Mouse (Mus musculus) liver, embryonic 14.5 days (tissue): Measurements from ENCODE around the gene Clec1b. TPM values are rescaled to one million over a fixed set of nuclear protein-coding genes. Genes with fewer than 3 reads are reported as not detected.

Experiments used
- ATAC-seq: fragments of 200-750 bp; cut with Nextera tagmentation; 2 replicates; pipeline ENCODE4 v1.8.0; 2017; ENCODE audit warnings: moderate number of reproducible peaks, mild to moderate bottlenecking, moderate library complexity; ENCODE audit not compliant: insufficient read depth
- DNase-seq, 3 experiments: peaks; one replicate each; pipeline ENCODE4 v3.0.0-alpha.2; 2012 to 2013; ENCODE audit warnings: low read depth in 3 of 3, low spot score in 3 of 3
- H3K27ac ChIP-seq: fragments of 300-500 bp; sonication (generic); 2 replicates; pipeline ENCODE4 v1.5.1; 2014; ENCODE audit warnings: moderate library complexity, mild to moderate bottlenecking, control low read depth, inconsistent platforms
- H3K27me3 ChIP-seq: fragments of 300-500 bp; sonication (generic); 2 replicates; pipeline ENCODE4 v1.6.1; 2014; ENCODE audit warnings: mild to moderate bottlenecking, low read length, moderate library complexity; ENCODE audit not compliant: control insufficient read depth, insufficient read depth
- H3K36me3 ChIP-seq: fragments of 300-500 bp; sonication (generic); replicated peaks from 2 replicates; pipeline ENCODE4 v1.6.1; 2014; ENCODE audit warnings: low read depth; ENCODE audit not compliant: control insufficient read depth, insufficient read depth
- H3K4me1 ChIP-seq, 2 experiments: fragments of 200-500 bp in 1 of 2; fragments of 300-500 bp in 1 of 2; sonication (generic) in 1 of 2; replicated peaks; 2 replicates each; pipeline ENCODE4 v1.6.1; 2012 to 2014; ENCODE audit warnings: antibody characterized with exemption in 1 of 2, inconsistent platforms in 1 of 2, low read length in 1 of 2; ENCODE audit not compliant: control insufficient read depth in 2 of 2, insufficient read depth in 2 of 2
- H3K4me2 ChIP-seq: fragments of 300-500 bp; sonication (generic); 2 replicates; pipeline ENCODE4 v1.6.1; 2014; ENCODE audit warnings: low read depth, mild to moderate bottlenecking, control low read depth, moderate library complexity
- H3K4me3 ChIP-seq, 2 experiments: fragments of 200-500 bp in 1 of 2; fragments of 300-500 bp in 1 of 2; sonication (generic) in 1 of 2; 2 replicates each; pipeline ENCODE4 v1.5.1; 2012 to 2014; ENCODE audit warnings: low read depth in 2 of 2, low read length in 2 of 2, mild to moderate bottlenecking in 2 of 2, control low read depth in 1 of 2, inconsistent platforms in 1 of 2, moderate library complexity in 1 of 2; ENCODE audit not compliant: insufficient read depth in 1 of 2
- H3K9ac ChIP-seq: fragments of 300-500 bp; sonication (generic); replicated peaks from 2 replicates; pipeline ENCODE4 v1.6.1; 2014; ENCODE audit warnings: mild to moderate bottlenecking, control low read depth, moderate library complexity
- H3K9me3 ChIP-seq: fragments of 300-500 bp; sonication (generic); 2 replicates; pipeline ENCODE4 v1.6.1; 2016; ENCODE audit warnings: low read length, mixed read lengths; ENCODE audit not compliant: control insufficient read depth
- CTCF ChIP-seq: IDR thresholded peaks from 2 replicates; pipeline ENCODE4 v1.5.1; 2016; ENCODE audit warnings: antibody characterized with exemption, low read depth, control low read depth
- EP300 ChIP-seq: IDR thresholded peaks from 2 replicates; pipeline ENCODE4 v1.6.1; 2016; ENCODE audit warnings: antibody characterized with exemption, low read depth
- WGBS: fragments of 180-500 bp; shearing (Covaris S2); extraction: QIAGEN DNeasy Blood & Tissue Kit; methylation state at CpG from one replicate; pipeline ENCODE4 v1.1.7; 2014; ENCODE audit not compliant: insufficient replicate concordance; 5-methylcytosine and 5-hydroxymethylcytosine counted together
- polyA plus RNA-seq, 2 experiments: library from polyadenylated mRNA; depleted of rRNA in 1 of 2; stranded (reverse) in 1 of 2; unstranded in 1 of 2; fragments of >200 nt; fragmentation: Nextera tagmentation in 1 of 2; extraction: Ambion mirVana in 1 of 2; gene quantifications; 2 replicates each; pipeline versions ENCODE4 v1.2.1 to v1.2.3; 2012 to 2014

Gene Clec1b
- polyA plus RNA-seq, 2 experiments = 12.5 to 23.3 TPM

DNA sequence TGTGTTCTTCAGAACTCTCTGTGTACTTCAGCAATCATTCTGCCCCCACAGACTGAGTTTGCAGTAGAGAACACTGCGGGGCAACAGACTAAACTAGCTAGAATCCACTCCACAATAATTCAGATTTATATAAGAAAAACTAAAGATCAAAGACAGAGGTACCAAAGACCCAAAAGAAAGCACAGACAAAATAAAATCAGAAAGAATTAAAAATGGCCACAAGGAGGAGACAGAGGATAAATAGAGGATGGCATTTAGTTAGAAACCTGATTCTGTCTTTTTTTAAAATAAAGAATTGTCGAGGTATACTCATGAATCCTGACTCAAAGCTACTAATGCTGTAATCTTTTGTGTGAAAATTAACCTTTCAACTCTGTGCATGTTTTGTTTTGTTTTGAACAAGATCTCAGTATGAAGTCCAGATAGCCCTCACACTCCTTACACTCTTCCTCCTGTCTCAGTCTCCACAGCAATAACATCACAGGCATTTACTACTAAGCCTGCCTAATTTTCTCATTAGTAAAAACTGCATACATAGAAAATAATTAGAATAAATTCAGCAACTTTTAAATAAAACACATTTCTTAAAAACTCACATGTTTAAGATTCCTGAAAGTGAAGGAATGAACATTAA, 3.9 kb upstream of the Clec1b start:
- DNase-seq (no peak), ATAC-seq (no peak)
- Histone ChIP-seq H3K4me3 (no peak overlapping the region), H3K27me3 (no peaks in the 10 kb centered on the region), H3K9ac (no peak overlapping the region), H3K36me3 (no peaks in the 10 kb centered on the region), H3K4me2 (no peak overlapping the region), H3K4me1 (no peaks in the 10 kb centered on the region), H3K27ac (no peak overlapping the region), H3K9me3 (no peaks in the 10 kb centered on the region)
- WGBS = 14% methylated on average over 2 of the region's 2 CpGs
- TF ChIP-seq EP300 = no peak
- TF ChIP-seq CTCF = peak; percentile 38

DNA sequence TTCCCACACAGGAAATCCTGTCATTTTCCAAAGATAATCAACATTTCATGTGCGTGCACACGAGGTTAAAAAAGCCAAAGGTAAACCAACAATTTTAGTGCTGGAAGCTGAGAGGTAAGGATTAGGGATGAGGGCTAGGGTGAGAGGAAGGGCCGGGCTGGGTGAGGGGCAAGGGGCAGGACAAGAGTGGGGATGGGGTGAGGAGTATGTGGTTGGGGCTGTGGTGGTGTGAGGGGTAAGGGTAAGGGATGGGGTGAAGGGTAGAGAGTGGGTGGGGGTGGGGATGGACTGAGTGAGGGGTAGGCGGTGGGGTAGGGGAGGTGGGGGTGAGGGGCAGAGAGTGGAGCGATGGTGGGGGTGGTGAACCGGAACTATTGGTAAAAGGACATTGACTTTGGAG, 3.4 kb upstream of the Clec1b start:
- Histone ChIP-seq H3K9ac (no peak overlapping the region), H3K4me3 (no peak overlapping the region), H3K27me3 (no peaks in the 10 kb centered on the region), H3K36me3 (no peaks in the 10 kb centered on the region), H3K4me1 (no peaks in the 10 kb centered on the region), H3K9me3 (no peaks in the 10 kb centered on the region), H3K27ac (no peak overlapping the region), H3K4me2 (no peak overlapping the region)
- DNase-seq = no peak
- TF ChIP-seq EP300 (no peak), CTCF (no peak)
- 50% methylated on average over 6 of the region's 6 CpGs for whole genome bisulfite sequencing
- no peak for ATAC-seq

DNA sequence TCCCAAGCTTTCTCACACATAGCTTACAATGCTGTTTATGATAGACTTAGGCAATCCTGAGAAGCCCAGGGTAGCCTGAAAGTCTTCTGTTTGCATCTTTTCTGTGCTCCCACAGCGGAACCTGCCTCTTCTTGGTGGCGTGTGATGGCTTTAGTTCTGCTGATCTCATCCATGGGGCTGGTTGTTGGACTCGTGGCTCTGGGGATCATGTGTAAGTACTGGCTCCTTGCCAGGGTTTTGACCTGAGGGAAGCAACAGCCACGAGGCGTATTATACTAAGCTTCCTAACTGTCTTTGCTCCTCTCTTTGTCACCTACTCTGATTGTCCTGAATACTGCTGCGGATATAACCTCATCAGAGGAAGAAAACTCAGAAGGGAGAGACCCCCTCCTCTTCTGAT, 2.8 kb downstream of the Clec1b start:
- H3K27me3 ChIP-seq = no peaks in the 10 kb centered on the region
- H3K4me3 ChIP-seq = no peak overlapping the region
- no peaks in the 10 kb centered on the region; a peak in 1 of 4 replicates for H3K4me1 ChIP-seq
- no peak overlapping the region for H3K4me2 ChIP-seq
- H3K36me3 ChIP-seq = no peaks in the 10 kb centered on the region
- no peaks in the 10 kb centered on the region for H3K9me3 ChIP-seq
- DNase-seq (no peak), ATAC-seq (peak; percentile 51; the same call in 1 of the 2 replicates)
- 37% methylated on average over 6 of the region's 6 CpGs for WGBS
- H3K9ac ChIP-seq = no peak overlapping the region
- TF ChIP-seq EP300 (no peak), CTCF (no peak)
- no peak overlapping the region for H3K27ac ChIP-seq

DNA sequence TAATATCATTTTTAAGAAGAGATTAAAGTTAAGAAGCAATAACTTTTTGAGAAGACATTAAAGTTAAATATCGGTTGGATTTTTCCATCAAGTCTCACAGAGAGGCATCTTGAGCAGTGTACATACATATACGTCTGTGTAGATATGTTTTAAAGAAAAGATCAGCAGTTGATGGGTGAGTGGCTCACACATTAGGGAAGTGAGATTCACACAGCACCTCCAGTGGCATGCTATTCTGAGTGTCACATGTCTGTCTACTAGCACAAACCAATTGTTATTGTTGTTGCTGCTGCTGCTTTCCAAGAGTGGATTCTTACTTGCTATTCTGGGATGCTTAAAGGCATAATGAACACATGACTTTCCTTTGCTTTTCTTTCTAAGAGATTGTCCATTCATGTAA, 5.3 kb downstream of the Clec1b start:
- no peak overlapping the region for H3K4me3 ChIP-seq
- H3K9me3 ChIP-seq = no peaks in the 10 kb centered on the region
- H3K4me1 ChIP-seq = no peaks in the 10 kb centered on the region; a peak in 1 of 4 replicates
- DNase-seq (no peak), ATAC-seq (no peak)
- H3K27ac ChIP-seq = no peak overlapping the region
- H3K9ac ChIP-seq = no peak overlapping the region
- 60% methylated on average over 2 of the region's 2 CpGs for WGBS
- TF ChIP-seq CTCF = no peak
- no peaks in the 10 kb centered on the region for H3K27me3 ChIP-seq
- H3K36me3 ChIP-seq = no peaks in the 10 kb centered on the region
- H3K4me2 ChIP-seq = no peak overlapping the region

DNA sequence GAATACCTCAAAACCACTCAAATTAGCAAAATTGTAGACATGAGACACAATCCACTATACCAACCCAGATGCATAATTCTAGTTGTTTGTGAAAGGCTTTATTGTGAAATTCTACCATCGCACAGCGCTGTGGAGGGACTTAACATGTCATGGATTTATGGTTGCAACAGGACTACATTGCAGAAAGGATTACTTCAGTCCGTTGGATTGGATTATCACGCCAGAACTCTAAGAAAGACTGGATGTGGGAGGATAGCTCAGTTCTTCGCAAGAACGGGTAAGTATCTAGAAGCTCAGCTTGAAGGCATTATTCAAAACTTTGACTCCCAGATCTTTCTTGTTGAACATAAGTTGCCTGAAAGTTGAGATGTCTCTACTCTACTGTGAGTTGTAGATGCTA, 6.3 kb downstream of the Clec1b start:
- no peak for TF ChIP-seq EP300
- TF ChIP-seq CTCF = no peak
- ATAC-seq (no peak), DNase-seq (no peak)
- H3K36me3 ChIP-seq = no peaks in the 10 kb centered on the region
- 77% methylated on average over 6 of the region's 6 CpGs for WGBS
- H3K4me2 ChIP-seq = no peak overlapping the region
- H3K9me3 ChIP-seq = no peaks in the 10 kb centered on the region
- no peak overlapping the region for H3K9ac ChIP-seq
- no peaks in the 10 kb centered on the region; a peak in 1 of 4 replicates for H3K4me1 ChIP-seq
- H3K27ac ChIP-seq = no peak overlapping the region
- no peaks in the 10 kb centered on the region for H3K27me3 ChIP-seq
- no peak overlapping the region for H3K4me3 ChIP-seq
